Mouse (Mus musculus) frontal cortex, adult (tissue): ENCODE results near the gene Prrx2.
A peak's percentile ranks its signal among the peaks of the same experiment; 100 is the strongest.

Experiments
- ATAC-seq: cut with Nextera tagmentation; 2 replicates; pipeline ENCODE4 v1.9.2; 2017; ENCODE audit warnings: mild to moderate bottlenecking, moderate library complexity, mixed read lengths; ENCODE audit not compliant: low TSS enrichment

The Prrx2 gene

DNA sequence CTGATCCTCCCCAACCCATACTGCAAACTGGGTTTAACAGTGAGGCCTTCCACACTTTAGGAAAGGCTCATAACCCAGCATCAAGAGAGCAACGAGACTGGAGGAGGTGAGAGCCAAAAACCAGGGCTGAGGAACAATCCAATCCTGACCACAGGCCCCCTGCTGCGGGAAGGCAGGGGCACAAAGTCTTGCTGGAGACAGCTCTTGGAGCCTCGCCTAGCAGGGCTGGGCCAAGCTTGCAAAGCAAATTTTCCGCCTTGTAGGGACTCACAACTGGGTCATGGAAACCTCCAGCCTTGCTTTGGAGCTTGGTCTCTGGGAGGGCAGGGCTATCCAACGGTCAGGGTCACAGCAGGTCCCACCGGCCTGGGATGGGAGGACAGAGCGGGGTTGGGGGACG, 36.1 kb downstream of the Prrx2 start:
- no peak for ATAC-seq

DNA sequence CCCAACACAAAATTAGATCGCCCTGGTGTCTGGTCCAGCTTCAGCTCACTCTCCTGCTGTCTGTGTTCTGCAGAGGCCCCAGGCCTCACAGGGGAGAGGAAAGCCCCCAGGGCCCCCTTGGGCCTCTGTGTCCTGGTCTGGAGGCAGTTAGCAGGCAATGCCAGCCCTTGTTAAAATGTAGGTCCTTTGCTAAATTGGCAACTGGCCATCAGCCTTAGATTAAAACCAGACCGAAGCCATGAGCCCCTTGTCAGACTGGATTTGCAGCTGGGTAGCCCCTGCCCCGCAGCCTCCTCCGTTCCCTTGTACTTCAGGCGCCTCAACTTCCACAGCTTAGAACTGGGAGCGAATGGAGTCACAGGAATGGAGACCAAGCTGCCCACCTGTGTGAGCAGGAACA, 37.9 kb downstream of the Prrx2 start:
- no peak for ATAC-seq

- ATAC-seq, result no peak
Measured at GRCm38 (mm10) chr2:30874445-30874844, 39.7 kb downstream of the Prrx2 start.

DNA sequence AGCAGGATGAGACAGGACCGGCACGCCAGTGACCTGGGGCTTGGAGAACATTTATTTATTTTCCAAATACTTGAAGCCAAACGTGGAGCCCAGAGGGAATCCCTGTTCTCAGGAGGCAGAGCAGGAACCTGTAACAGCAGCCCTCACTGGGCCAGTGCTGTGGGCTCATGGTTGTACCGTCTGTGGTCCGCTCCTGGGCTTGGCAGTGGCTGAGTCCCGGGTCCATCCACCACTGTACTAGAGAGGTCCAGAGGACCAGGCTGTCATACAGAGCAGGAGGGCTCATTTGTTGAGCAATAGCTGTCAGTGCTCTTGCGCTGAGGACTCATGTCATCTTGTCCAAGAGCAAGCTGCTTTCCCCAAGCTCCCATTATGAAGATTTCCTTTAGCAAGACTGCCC, 40.3 kb downstream of the Prrx2 start:
- ATAC-seq, result no peak

DNA sequence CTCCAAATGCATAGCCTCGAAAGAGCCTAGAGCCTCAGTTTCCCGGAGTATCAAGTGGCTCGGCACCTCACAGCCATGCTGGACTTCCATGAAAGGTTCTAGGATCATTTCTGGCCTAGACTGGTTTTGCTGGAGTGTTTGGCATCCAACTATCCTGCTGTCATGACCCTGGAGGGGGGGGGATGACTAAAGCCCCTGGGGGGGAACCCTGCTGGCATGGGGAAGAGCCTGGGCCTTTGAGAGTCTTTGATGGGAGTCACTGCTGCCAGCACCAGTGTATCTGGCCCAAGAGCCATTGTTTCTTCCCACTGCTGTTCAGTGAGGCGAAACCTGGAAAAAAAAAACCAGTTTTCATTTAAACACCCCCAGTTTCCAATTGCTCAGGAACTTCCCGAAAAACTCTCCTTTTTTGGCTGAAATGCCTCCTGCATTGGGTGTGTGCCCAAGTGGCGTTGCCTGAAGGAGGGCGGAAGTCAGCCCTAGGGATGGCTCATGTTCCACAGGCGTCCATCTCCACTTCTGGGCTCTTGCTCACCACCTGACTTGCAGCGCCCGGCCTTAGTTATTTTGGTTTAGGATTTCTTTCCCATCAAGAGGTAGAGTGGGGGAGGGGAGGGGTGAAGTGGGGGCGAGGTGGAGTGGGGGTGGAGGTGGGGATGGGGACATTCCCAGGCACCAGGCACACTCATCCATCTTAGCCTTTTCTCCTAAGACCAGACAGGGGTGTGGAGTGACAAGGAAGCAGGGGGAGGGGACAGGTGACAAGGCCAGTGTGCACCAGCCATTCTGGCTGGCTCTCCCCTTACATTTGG, 41.1 kb downstream of the Prrx2 start:
- ATAC-seq, result no peak

DNA sequence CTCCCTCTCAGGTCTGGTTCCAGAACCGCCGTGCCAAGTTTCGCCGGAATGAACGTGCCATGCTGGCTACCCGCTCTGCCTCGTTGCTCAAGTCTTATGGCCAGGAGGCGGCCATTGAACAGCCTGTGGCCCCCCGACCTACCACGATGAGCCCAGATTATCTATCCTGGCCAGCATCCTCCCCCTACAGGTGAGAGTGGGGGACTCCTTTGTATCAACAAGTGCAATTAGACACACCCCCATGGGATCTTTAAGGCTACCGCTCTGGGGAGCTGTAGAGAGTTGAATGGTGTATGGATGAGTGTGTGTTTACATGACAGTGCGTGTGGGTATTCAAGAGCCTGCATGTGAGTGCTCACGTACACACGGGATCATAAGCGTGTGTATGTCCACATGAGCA, 44.7 kb downstream of the Prrx2 start:
- no peak for ATAC-seq

- ATAC-seq, result no peak
Measured at GRCm38 (mm10) chr2:30881215-30881614, 46.4 kb downstream of the Prrx2 start.

GRCm38 (mm10) chr2:30884852-30885373, 50.1 kb downstream of the Prrx2 start:
- no peak for ATAC-seq

DNA sequence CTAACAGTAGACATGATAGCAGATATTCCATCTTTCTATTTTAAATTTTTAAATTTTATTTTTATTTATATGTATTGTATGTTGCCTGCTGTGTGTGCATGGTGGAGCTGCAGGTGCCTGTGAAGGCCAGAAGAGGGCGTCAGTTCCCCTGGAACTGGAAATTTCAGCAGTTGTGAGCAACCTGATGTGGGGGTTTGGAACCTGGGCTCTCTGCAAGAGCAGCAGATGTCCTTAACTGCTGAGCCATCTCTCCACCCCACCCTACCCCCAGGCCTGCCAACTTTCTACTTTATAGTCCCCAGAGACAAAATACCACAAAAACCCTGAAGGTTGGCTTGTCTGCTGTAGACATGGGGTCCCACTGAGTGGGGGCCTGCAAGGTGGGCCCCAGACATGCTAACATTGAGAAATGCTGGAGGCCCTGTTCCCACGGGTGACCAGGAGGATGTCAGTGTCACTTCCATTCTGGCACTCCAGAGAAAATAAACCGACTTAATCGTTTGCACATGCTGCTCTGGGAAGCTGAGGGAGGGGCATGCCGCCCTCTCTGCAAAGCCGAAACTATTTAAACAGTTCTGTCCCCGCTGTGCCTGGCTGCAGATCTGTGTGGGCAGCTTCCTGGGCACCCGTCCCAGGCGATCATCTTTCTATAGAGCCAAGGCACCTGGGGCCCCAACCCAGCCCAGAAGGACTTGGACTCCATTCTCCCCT, 50.8 kb downstream of the Prrx2 start:
- ATAC-seq, result peak; percentile 93

DNA sequence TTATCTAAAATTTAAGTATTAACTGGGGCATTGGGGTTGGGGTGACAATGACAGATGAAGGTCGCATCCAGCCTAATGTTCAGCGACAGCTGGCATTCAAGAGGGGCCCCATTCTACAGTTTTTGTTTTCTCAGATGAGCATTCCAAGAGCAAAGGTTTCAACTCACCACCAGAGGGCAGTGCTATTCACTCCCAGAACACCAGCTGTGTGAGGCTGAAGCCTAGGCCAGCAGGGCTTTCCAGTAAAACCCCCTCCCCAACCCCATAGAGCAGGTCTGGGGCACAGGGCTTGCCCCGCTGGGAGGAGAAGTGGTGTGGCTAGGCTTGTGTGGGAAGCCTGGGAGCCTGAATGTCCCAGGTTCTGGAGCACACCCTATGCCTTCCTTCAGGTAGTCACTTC, 56.2 kb downstream of the Prrx2 start:
- peak; percentile 70; the same call in 1 of the 2 replicates for ATAC-seq

DNA sequence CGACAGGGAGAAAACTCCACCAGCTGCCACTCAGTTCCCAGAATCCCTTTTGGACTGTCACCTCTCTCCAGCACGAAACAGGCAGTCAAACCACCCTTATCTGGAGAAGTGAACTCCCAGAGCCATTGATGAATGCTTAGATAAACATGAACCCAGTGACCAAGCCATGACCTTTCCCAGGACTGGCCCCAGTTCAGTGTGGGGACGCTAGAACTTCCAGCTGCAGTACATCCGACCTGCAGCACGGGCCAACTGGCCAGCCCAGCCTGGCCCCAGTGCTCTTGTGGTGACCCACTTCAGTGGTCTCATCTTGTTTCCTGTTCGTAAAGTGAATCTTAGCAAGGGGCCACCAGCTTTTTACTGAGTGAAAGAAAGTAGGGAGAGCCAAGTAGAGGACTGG, 58.6 kb downstream of the Prrx2 start:
- no peak for ATAC-seq

DNA sequence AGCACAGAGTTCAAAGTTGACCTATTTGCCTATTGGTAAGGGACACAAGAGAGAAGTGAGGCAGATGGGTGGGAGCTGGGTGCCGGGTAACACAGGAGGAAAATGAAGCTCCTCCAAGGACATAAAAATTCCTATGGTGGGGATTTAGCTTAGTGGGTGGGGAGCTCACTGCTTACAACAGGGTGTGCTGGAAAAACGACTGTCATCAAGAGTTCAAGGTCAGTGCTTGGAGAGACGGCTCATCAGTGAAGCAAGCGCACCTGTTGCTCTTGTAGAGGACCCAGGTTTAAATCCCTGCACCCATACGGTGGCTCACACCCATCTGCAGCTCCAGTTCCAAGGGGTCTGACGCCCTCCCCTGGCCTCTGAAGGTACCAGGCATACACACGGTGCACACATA, 59.2 kb downstream of the Prrx2 start:
- ATAC-seq, result no peak

GRCm38 (mm10) chr2:30897291-30897690, 62.5 kb downstream of the Prrx2 start:
- ATAC-seq, result no peak

DNA sequence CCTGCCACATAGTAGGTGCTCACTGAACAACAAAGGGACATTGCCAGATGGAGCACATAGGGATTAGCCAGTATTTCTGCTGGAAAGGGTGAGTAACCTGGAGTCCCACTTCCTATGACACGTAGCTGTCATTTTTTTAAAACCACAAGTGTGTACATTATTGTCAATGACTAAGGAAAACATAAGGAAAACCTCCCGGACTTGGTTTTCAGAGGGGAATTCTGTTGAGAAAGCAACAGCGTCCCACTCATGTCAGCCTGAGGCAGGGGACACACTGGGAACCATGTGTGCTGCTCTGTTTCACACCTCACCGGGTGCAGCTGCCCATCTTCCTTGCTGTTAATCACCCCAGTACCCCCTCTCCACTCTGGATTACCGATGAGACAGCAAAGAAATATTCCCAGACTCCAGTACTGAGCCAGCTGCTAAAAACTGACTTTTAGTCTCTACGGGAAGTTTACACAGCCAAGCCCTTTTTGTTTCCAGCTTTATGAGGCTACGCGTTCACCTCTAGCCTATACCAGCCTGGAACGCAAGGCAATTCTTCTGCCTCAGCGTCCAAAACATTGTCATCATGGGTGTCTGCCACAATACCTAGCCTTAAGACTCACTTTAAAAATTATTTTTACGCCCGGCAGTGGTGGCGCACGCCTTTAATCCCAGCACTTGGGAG, 64.8 kb downstream of the Prrx2 start:
- no peak for ATAC-seq

- ATAC-seq, result no peak
Measured at GRCm38 (mm10) chr2:30901646-30902160, 66.9 kb downstream of the Prrx2 start.

DNA sequence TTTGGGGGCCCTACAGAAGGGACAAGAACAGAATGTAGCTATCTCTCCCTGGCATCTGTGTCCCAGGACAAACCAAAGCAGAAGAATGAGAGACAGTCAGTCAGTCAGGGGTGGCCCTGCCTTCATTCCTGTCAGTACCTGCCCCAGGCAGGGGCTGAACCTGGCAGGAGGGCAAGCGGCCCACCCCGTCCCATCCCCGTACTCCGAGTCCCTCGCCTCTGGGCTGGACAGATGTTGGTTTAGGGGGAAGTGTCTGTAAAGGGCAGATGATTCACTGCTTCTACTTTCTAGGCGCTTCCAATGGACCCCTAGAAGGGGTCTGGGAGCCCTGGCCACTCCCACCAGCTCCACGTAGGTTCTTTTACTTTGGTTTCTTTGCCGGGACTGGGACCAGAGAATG, 67.5 kb downstream of the Prrx2 start:
- no peak for ATAC-seq

DNA sequence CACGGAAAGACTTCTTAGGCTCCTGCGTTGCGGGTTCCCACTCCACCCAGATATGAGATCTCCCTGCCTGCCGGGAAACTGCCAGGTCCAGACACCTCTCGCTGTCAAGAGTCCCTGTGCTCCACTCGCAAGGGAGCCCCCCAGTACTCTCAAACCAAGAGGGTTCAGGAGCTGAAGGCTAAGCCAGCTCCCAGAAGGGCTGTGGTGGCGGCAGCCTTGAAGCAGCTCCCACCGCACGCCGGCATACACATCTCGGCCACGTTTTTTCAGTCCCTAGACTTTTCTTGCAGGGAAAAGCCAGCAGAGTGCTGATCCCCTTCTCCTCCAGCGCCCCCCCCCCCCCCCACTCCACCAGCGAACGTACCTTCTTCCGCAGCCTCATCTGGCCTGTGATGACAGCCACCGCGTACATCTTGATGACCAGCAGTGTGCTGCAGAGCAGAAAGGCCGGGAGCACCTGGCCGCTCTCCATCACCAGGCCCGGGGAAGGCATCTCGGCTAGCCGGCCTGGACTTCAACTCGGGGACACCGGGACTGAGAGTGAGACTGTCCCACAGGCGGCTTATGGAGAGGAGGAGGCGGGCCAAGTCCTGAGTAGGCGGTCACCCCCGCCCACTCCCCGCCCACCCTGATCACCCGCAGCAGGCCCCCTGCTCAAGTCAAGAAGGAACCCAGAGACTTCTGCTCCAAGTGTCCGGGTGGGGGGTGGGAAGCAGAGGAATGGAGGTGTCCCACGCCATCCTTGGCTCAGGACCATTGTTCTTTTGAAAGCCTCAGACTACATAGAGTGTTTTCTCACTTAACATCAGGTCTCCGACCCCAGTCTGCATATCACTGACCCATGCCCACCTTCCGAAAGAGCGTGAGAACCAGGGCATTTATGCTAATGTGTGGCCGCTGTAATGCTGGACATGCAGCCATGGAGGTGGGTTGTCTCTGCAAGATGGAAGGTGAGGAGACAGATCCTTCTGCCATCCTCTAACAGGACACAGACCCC, 68.3 kb downstream of the Prrx2 start:
- ATAC-seq, result no peak

DNA sequence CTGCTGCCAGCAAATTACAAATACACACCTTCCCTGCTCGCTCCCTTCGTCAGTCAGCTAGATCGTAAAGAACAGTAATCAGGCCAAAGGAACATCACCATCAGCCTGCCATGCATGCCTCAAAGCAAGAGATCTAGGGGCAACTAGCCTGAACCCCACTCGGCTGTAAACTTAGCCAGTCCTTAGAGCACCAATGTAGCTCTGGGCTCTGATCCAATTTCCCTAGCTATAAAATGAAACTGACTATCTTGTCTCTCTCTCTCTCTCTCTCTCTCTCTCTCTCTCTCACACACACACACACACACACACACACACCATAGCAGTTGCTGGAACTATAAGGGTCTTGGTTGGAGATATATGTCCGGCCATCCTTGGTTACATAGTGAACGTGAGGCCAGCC, 69.5 kb downstream of the Prrx2 start:
- ATAC-seq, result no peak

DNA sequence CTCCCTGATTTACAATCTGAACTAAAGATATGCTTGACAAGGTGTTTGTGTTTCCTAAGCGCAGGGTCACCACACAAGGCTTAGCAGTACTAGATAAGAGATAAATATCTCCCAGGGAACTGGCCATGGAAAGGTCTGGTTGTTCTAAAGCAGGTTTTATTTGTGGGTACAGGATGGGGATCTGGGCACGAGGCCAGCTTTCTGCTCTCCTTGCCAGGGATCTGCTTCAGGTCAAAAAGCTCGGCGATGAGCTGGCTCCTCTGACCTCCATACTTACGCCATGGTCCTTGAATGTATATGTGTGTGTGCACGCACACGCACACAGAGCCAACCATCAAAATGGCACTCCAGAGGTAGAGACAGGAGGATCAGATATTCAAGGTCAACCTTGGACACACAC, 70.2 kb downstream of the Prrx2 start:
- no peak for ATAC-seq

GRCm38 (mm10) chr2:30905906-30906305, 71.1 kb downstream of the Prrx2 start:
- ATAC-seq, result no peak

DNA sequence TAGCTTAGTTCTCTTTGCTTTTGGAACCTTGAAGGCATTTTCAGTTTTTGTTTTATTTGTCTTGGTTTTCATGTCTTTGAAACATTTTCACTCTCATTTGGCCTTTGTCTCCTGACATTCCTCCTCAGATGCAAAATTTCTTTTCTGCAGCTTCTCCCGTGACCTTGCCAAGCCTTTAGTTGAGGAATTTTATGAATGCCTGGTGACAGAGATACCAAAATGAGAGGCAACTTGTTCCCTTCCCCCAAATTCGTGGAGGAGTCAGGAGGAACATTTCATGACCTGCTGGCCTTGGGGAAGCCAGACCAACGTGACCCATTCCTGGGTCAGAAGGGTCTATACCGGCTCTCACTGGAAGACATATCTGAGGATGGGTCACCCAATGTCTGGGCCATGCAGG, 71.9 kb downstream of the Prrx2 start:
- no peak for ATAC-seq
